Mouse (Mus musculus) kidney, postnatal 10 days (tissue): ENCODE measurements around the gene Sycp3.
"Not testable (repeated sequence)": the region's sequence is repeated elsewhere in the genome, so short reads cannot be mapped to it uniquely, and the experiment has no call there.

ENCODE experiments used
- DNase-seq: peaks from one replicate; pipeline ENCODE4 v3.0.0; 2021; ENCODE audit warnings: mixed read lengths

The Sycp3 gene

GRCm38 (mm10) chr10:88501886-88502765, 42.8 kb downstream of the Sycp3 start:
- no peak for DNase-seq

DNA sequence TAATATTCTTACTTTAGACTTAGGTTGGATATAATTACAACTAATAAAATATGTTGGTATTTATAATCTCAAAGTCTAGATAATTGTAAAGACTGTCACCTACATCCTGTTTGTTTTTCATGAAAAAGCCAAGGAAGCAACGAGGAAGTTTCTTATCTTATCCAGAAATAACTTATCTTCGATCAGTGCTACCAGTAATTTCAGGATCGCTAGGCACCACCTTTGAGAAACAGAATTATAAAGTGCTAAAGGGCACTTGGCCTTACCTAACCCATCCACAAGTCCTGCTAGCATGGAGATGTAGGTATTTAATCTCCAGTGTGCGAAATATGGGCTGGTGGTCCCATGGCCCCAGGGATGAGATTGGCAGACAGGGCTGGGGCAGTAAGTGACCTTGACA, 43.5 kb downstream of the Sycp3 start:
- DNase-seq, result no peak

DNA sequence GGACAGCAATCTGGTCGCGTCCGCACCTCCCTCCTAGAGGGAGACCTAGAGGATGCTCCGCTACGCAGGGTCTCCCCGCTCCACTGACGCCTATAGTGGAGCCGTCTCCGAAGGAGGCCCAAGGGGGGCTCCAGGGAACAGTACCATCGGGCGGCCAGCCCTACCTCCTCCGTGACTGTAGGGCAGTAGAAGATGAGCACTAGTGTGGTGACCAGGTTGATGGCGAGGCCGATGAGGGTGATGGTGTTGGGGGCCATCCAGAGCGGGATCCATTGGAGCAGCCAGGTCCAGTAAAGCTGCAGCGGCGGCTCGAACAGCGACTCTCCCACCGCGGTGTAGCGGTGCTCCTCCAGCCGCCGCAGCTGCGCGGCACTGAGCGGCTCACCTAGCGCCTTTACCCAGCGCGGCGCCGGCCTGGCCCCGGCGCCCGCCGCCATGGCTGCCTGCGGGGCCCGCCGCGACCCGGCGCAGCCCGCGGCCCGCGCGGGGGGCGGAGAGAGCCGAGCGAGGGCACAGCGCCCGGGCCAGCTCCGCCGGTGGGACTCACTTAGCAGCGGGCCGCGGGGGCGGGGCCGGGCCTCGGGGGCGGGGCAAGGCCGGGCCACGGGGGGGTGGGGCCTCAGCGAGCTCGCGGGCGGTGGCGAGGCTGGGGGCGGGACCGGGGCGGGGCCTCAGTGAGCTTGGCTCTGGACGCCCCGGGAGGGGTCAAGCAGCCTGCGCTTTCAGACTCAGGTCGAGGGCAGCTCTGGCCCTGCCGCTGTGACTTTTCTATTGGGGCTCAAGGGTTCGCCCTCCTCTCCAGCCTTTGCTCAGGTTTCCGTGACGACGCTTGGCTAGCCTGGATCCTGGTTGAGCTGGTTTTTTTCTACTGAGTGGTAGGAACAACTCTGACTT, 44.3 kb downstream of the Sycp3 start, which contains the start of gene Chpt1:
Gene Chpt1, minus strand, starts transcription at position 653 of the 894 bp plus-strand sequence.
- peak; percentile 96 for DNase-seq

DNA sequence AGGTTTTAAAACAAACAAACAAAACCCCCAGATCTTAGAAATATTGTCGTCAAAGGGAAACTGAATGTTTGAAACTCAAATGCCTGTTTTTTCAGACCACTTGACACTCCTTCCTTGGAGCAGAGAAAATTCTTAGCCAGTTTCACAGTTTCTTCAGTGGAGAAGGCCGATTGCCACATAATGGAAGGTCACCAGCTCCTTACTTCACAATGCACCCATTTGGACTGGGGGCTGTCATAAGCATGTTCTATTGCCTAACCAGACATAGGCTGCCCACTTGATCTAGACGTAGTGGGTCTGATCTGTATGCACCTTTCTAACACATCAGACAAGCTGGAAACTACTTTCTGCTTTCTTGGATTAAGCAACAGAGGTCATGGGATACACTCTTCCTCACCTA, 45.1 kb downstream of the Sycp3 start:
- no peak for DNase-seq

DNA sequence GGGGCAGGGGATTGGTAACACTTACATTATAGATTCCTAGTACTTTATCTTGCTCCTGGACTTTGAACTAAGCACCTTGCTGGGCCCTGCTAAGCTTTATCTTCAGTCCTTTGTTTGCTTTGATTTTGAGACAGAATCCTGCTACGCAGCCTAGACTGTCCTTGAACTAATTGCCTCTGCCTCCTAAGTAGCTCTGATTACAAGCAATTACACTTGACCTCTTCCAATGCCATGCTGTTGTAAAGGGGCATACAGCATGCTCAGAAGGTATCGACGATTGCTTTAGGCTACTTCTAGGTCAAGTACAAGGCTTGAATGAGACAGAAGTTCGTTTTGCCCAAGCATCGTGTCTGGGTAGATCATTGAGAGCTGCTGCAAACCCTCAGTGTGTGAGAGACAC, 45.9 kb downstream of the Sycp3 start:
- DNase-seq, result no peak

DNA sequence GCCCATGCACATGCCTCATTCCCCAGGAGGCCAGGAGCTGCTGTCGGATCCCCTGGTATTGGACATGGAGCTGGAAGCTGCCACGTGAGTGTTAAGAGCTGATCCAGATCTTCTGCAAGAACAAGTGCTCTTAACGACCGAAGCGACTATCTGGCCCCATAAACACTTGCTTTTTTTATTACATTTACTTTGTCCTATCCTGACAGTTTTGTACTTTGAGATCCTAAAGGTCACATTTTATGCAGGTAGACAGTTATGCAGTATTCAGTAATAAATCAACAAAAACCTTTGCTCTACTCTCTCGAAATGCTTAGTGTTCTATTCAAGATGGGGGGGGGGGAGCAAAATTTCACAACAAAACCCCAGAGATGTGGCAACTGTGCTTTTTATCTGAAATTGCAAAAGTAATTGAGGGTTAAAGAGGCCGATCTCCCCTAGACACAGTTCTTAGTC, 48.3 kb downstream of the Sycp3 start:
- peak; percentile 21 for DNase-seq

DNA sequence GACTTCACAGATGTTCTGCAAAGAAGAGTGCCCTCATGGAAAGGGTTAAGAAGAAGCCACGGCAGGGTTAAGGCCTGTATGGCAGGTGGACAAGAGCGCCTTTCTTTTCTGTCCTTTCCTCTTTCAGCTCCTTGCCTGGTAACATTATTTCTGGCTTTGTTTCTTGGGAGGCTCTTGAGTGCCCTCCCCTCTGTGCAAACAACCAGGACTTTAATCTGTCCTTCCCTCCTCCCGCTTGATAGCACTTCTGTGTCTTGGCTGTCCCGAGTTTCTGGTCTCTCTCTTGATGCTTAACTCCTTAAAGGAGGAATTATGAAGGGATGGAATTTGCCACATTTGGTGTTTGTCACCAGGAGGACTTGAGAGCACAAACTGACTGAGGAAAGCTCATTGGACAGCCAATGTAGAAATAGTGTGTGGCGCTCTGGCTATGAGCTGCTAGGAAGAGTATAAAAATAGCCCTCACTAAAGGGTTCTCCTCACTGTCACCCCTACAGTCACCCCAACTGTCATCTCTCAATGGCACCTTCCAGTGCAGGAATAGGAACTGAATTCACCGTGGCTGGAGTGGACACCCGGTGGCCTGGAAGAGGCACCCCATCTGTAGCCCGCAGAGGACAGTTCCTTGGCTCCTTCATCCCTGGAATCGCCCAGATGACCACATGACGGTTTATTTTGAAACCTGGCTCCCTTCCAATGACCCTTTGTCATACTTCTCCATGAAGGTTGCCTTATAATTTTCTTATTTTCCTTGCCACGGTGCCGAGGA, 51.3 kb downstream of the Sycp3 start:
- peak; percentile 70 for DNase-seq

- no peak for DNase-seq
Observed at GRCm38 (mm10) chr10:88511355-88511754, 52.0 kb downstream of the Sycp3 start.

DNA sequence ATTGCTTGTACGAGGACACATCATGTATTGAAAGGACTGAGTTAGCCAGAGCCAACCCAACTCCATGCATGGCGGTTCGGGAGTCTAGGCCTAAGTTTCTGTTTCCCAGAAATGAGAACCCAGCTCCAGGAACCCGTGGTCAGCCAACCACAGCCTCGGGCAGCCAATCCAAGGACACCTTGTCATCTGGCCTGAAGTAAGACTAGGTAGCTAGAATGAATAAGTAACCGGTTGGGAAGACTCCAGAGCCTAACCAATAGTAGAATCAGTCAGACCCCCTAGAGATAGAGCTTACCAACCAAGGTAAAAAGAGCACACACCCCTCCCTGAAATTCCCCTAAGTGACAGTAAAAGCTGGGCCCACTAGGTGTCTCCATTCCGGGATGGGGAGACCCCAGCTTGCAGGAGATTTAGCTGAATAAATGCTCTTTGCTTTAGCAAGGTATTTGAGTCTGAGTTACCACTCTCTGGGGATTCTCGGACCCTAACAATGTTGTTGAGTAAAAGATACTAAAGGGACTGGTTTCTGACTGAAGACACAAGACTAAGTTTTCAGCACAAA, 54.3 kb downstream of the Sycp3 start:
- DNase-seq, result peak; percentile 36

DNA sequence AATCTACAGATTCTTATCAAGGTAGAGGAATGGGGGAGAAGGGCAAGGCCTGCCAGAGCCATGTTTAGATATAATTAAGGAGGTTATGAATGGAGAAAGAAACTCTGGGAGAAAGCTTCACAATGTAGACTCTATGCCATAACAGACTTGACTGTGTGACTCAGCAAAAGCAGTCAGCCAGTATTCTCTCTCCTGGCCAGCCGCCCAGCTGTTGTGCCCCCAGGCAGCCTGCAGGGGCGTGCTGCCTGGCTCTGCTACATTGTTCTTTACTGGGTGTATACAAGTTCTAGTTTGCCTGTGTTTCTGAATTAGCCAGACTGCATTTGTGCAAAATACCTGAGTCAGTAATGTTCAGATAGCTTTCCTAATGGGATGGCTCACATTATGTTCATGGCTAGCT, 55.1 kb downstream of the Sycp3 start:
- peak; percentile 78 for DNase-seq

- not testable (repeated sequence) for DNase-seq
Observed at GRCm38 (mm10) chr10:88515049-88515448, 55.7 kb downstream of the Sycp3 start.

DNA sequence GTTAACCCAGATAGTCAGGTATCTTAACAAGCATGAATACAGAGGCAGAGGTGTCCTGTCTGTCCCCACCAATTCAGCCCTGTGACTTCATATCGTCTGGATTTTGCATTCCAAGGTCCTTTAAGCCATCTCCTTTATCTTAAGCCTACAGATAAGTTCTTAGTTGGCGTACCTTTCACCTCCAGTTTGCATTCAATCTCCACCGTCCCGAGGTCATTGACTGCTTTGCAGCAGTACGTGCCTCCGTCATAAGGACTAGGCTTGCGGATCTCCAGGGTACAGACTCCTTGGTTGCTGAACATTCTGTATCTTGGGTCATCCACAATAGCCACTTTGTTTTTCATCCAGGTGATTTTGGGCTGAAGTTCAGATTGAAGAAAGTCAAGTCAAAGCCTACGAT, 63.4 kb downstream of the Sycp3 start:
- DNase-seq, result no peak
